Mouse (Mus musculus): ENCODE results near the gene Babam2.

DNA sequence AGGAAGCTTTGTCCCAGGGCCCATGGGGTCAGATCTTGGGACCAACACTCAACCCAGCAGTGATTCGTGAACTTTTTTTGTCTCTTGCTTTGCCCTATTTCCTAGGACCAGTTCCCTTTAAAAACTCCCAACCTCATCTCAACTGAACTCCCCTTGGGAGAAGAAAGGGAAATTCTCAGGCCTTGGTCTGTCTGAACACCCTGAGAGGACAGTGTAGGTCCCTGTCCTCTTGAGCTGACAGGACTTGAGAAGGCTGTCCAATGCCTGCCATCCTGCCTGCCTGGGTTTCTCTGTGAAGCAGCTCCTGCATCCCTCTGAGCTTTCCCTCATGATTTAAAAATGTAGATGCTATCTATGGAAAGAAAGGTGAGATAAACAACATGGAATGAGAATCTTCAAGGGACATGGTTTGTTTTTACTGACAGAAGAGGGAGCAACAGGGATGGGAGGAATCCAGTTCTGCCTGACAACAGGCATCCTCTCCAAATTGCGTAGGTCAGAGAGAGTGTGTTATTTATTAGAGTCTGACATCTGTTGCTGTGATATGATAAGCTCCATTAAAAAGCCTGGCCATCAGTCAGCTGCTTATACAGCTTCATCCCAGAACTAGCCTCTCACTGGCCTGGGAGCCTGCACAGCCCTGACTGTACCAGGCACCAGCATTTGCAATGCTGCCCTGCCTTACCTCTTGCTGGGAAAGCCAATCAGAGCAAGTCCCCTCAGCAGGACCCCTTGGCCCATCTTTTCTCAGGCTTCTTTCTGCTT, 367.0 kb downstream of the Babam2 start:
- TF ChIP-seq POLR2A (IDR thresholded peaks at IDR 0.05; ENCODE audit: borderline replicate concordance, extremely low read depth, insufficient read depth, insufficient read length, poor library complexity, severe bottlenecking) (no peak), CTCF (IDR thresholded peaks at IDR 0.05; ENCODE audit: borderline replicate concordance, extremely low read depth, insufficient read depth, insufficient read length) (no peak)

Measured in brain, embryonic 14.5 days (tissue).